Mouse (Mus musculus): ENCODE data around the gene Rhbdd3.

GRCm38 (mm10) chr11:5100283-5100682 lies 1.6 kb downstream of the Rhbdd3 start:
- no peak for TF ChIP-seq CTCF (IDR thresholded peaks at IDR 0.05; ENCODE audit: extremely low read depth, insufficient read length, insufficient replicate concordance, low read depth, low read length)
- no peak for TF ChIP-seq POLR2A (IDR thresholded peaks at IDR 0.05; ENCODE audit: low read depth, low read length)

Data from small intestine, adult 2 months (tissue).